Mouse (Mus musculus) WW6 (cell line): ENCODE results near the gene Mrgprd.

Experiments used
- DNase-seq: peaks from one replicate; pipeline ENCODE4 v3.0.0-alpha.2; 2013; ENCODE audit warnings: low read depth, low spot score

Gene Mrgprd

GRCm38 (mm10) chr7:145314785-145315411 is at the start of gene Mrgprd:
TSS of gene Mrgprd (plus strand) at chr7:145314835.
- DNase-seq = no peak

GRCm38 (mm10) chr7:145266011-145266410 is 48.6 kb upstream of the Mrgprd start:
- no peak for DNase-seq

GRCm38 (mm10) chr7:145268890-145269289 is 45.7 kb upstream of the Mrgprd start:
- DNase-seq = no peak

- DNase-seq = no peak
Measured at GRCm38 (mm10) chr7:145270955-145271354, 43.7 kb upstream of the Mrgprd start.

GRCm38 (mm10) chr7:145275488-145275887 is 39.1 kb upstream of the Mrgprd start:
- no peak for DNase-seq

GRCm38 (mm10) chr7:145281396-145281795 is 33.2 kb upstream of the Mrgprd start:
- no peak for DNase-seq

GRCm38 (mm10) chr7:145283041-145283440 is 31.6 kb upstream of the Mrgprd start:
- DNase-seq = no peak

GRCm38 (mm10) chr7:145283487-145284187 is 31.0 kb upstream of the Mrgprd start, which contains the start of gene Tpcn2:
TSS of gene Tpcn2 (minus strand) at chr7:145284011.
- DNase-seq = peak; percentile 87

GRCm38 (mm10) chr7:145284293-145284692 is 30.3 kb upstream of the Mrgprd start:
- DNase-seq = no peak

GRCm38 (mm10) chr7:145285476-145285875 is 29.2 kb upstream of the Mrgprd start:
- no peak for DNase-seq

- no peak for DNase-seq
Measured at GRCm38 (mm10) chr7:145287410-145287809, 27.2 kb upstream of the Mrgprd start.

- no peak for DNase-seq
Measured at GRCm38 (mm10) chr7:145289302-145289701, 25.3 kb upstream of the Mrgprd start.

GRCm38 (mm10) chr7:145291847-145292246 is 22.8 kb upstream of the Mrgprd start:
- no peak for DNase-seq

- no peak for DNase-seq
Measured at GRCm38 (mm10) chr7:145292726-145293125, 21.9 kb upstream of the Mrgprd start.

GRCm38 (mm10) chr7:145293859-145294258 is 20.8 kb upstream of the Mrgprd start:
- DNase-seq = no peak

- DNase-seq = no peak
Measured at GRCm38 (mm10) chr7:145298666-145299490, 15.8 kb upstream of the Mrgprd start.

GRCm38 (mm10) chr7:145299562-145300320 is 14.9 kb upstream of the Mrgprd start:
- DNase-seq = no peak

- DNase-seq = no peak
Measured at GRCm38 (mm10) chr7:145300321-145301007, 14.2 kb upstream of the Mrgprd start, which contains the start of gene Mrgprf. TSS of gene Mrgprf (plus strand) at chr7:145300828.

GRCm38 (mm10) chr7:145301008-145301340 is 13.7 kb upstream of the Mrgprd start:
- no peak for DNase-seq

GRCm38 (mm10) chr7:145301341-145302005 is 13.2 kb upstream of the Mrgprd start:
- no peak for DNase-seq
